Mouse (Mus musculus): ENCODE results near the gene Apba1. TPM values are rescaled to one million over a fixed set of nuclear protein-coding genes. Genes with fewer than 3 reads are reported as not detected.
A peak's percentile ranks its signal among the peaks of the same experiment; 100 is the strongest.

The Apba1 gene
- polyA plus RNA-seq, 1 experiment from 2014 or later, result 0.25 TPM

- no peak for TF ChIP-seq CTCF (IDR thresholded peaks at IDR 0.05; ENCODE audit: low read depth)
- Histone ChIP-seq H3K4me1 (ENCODE audit: insufficient read depth) (no peaks in the 10 kb centered on the region), H3K27ac (ENCODE audit: low read depth) (no peak overlapping the region), H3K36me3 (ENCODE audit: insufficient read depth) (no peaks in the 10 kb centered on the region), H3K4me2 (no peak overlapping the region), H3K27me3 (ENCODE audit: insufficient read depth, low read length) (no peaks in the 10 kb centered on the region), H3K9me3 (ENCODE audit: low read depth, low read length) (no peaks in the 10 kb centered on the region), H3K9ac (no peak overlapping the region), H3K4me3 (ENCODE audit: low read depth, low read length) (no peak overlapping the region)
- DNase-seq, result peak; percentile 3
- WGBS, result 64% methylated on average over 5 of the region's 5 CpGs
- ATAC-seq (ENCODE audit: insufficient read depth), result no peak
Observed at GRCm38 (mm10) chr19:23768864-23769263, 10.2 kb downstream of the Apba1 start.

GRCm38 (mm10) chr19:23770494-23771423 lies 12.1 kb downstream of the Apba1 start:
- H3K9me3 ChIP-seq (ENCODE audit: low read depth, low read length), result no peaks in the 10 kb centered on the region
- no peak overlapping the region for H3K9ac ChIP-seq
- no peaks in the 10 kb centered on the region for H3K27me3 ChIP-seq (ENCODE audit: insufficient read depth, low read length)
- no peak overlapping the region for H3K27ac ChIP-seq (ENCODE audit: low read depth)
- no peak for ATAC-seq (ENCODE audit: insufficient read depth)
- H3K4me2 ChIP-seq, result no peak overlapping the region
- no peak for TF ChIP-seq CTCF (IDR thresholded peaks at IDR 0.05; ENCODE audit: low read depth)
- no peaks in the 10 kb centered on the region for H3K36me3 ChIP-seq (ENCODE audit: insufficient read depth)
- no peaks in the 10 kb centered on the region for H3K4me1 ChIP-seq (ENCODE audit: insufficient read depth)
- DNase-seq, result no peak
- WGBS, result 62% methylated on average over 10 of the region's 10 CpGs
- H3K4me3 ChIP-seq (ENCODE audit: low read depth, low read length), result no peak overlapping the region

- Histone ChIP-seq H3K4me3 (ENCODE audit: low read depth, low read length) (no peak overlapping the region), H3K27me3 (ENCODE audit: insufficient read depth, low read length) (no peaks in the 10 kb centered on the region), H3K4me2 (no peak overlapping the region), H3K9ac (no peak overlapping the region), H3K9me3 (ENCODE audit: low read depth, low read length) (no peaks in the 10 kb centered on the region), H3K27ac (ENCODE audit: low read depth) (no peak overlapping the region), H3K4me1 (ENCODE audit: insufficient read depth) (no peaks in the 10 kb centered on the region), H3K36me3 (ENCODE audit: insufficient read depth) (no peaks in the 10 kb centered on the region)
- TF ChIP-seq CTCF (IDR thresholded peaks at IDR 0.05; ENCODE audit: low read depth), result peak; percentile 66
- 68% methylated on average over 7 of the region's 7 CpGs for WGBS
- ATAC-seq (ENCODE audit: insufficient read depth), result no peak
- peak; percentile 14 for DNase-seq
Observed at GRCm38 (mm10) chr19:23771971-23772370, 13.3 kb downstream of the Apba1 start.

- Histone ChIP-seq H3K27ac (ENCODE audit: low read depth) (no peak overlapping the region), H3K9me3 (ENCODE audit: low read depth, low read length) (no peaks in the 10 kb centered on the region), H3K27me3 (ENCODE audit: insufficient read depth, low read length) (no peaks in the 10 kb centered on the region), H3K4me3 (ENCODE audit: low read depth, low read length) (no peak overlapping the region), H3K9ac (no peak overlapping the region), H3K36me3 (ENCODE audit: insufficient read depth) (no peaks in the 10 kb centered on the region), H3K4me1 (ENCODE audit: insufficient read depth) (no peaks in the 10 kb centered on the region), H3K4me2 (no peak overlapping the region)
- TF ChIP-seq CTCF (IDR thresholded peaks at IDR 0.05; ENCODE audit: low read depth), result no peak
- 83% methylated on average over 6 of the region's 6 CpGs for WGBS
- ATAC-seq (ENCODE audit: insufficient read depth) (no peak), DNase-seq (no peak)
Observed at GRCm38 (mm10) chr19:23775356-23775755, 16.7 kb downstream of the Apba1 start.

- Histone ChIP-seq H3K4me3 (ENCODE audit: low read depth, low read length) (no peak overlapping the region), H3K9ac (no peak overlapping the region), H3K36me3 (ENCODE audit: insufficient read depth) (no peaks in the 10 kb centered on the region), H3K27ac (ENCODE audit: low read depth) (no peak overlapping the region), H3K9me3 (ENCODE audit: low read depth, low read length) (no peaks in the 10 kb centered on the region), H3K27me3 (ENCODE audit: insufficient read depth, low read length) (no peaks in the 10 kb centered on the region), H3K4me2 (no peak overlapping the region), H3K4me1 (ENCODE audit: insufficient read depth) (no peaks in the 10 kb centered on the region)
- ATAC-seq (ENCODE audit: insufficient read depth) (no peak), DNase-seq (no peak)
- TF ChIP-seq CTCF (IDR thresholded peaks at IDR 0.05; ENCODE audit: low read depth), result no peak
Observed at GRCm38 (mm10) chr19:23779130-23779529, 20.4 kb downstream of the Apba1 start.

- Histone ChIP-seq H3K27ac (ENCODE audit: low read depth) (no peak overlapping the region), H3K4me3 (ENCODE audit: low read depth, low read length) (no peak overlapping the region), H3K9ac (no peak overlapping the region), H3K36me3 (ENCODE audit: insufficient read depth) (no peaks in the 10 kb centered on the region), H3K9me3 (ENCODE audit: low read depth, low read length) (no peaks in the 10 kb centered on the region), H3K4me1 (ENCODE audit: insufficient read depth) (no peaks in the 10 kb centered on the region), H3K27me3 (ENCODE audit: insufficient read depth, low read length) (no peaks in the 10 kb centered on the region), H3K4me2 (no peak overlapping the region)
- WGBS, result 78% methylated on average over 4 of the region's 4 CpGs
- no peak for TF ChIP-seq CTCF (IDR thresholded peaks at IDR 0.05; ENCODE audit: low read depth)
- ATAC-seq (ENCODE audit: insufficient read depth) (no peak), DNase-seq (no peak)
Observed at GRCm38 (mm10) chr19:23780105-23780504, 21.4 kb downstream of the Apba1 start.

GRCm38 (mm10) chr19:23781968-23782367 lies 23.3 kb downstream of the Apba1 start:
- DNase-seq, result peak; percentile 19
- no peak overlapping the region for H3K4me3 ChIP-seq (ENCODE audit: low read depth, low read length)
- H3K9me3 ChIP-seq (ENCODE audit: low read depth, low read length), result no peaks in the 10 kb centered on the region
- H3K27me3 ChIP-seq (ENCODE audit: insufficient read depth, low read length), result no peaks in the 10 kb centered on the region; the same call in 1 of the 2 replicates
- H3K27ac ChIP-seq (ENCODE audit: low read depth), result no peak overlapping the region
- no peak overlapping the region for H3K9ac ChIP-seq
- WGBS, result 7% methylated on average over 9 of the region's 9 CpGs
- no peaks in the 10 kb centered on the region for H3K36me3 ChIP-seq (ENCODE audit: insufficient read depth)
- peak overlapping the region; percentile 41; the same call in 1 of the 2 replicates for H3K4me2 ChIP-seq
- no peak for TF ChIP-seq CTCF (IDR thresholded peaks at IDR 0.05; ENCODE audit: low read depth)
- peak; percentile 69; the same call in 1 of the 2 replicates for ATAC-seq (ENCODE audit: insufficient read depth)
- H3K4me1 ChIP-seq (ENCODE audit: insufficient read depth), result no peaks in the 10 kb centered on the region

Data from lung, embryonic 14.5 days (tissue).